ENCODE assay signal across 8 mouse cellular contexts in genomic region chrX:134059764-134060163, GRCm38 (mm10). TPM values are rescaled to one million over a fixed set of nuclear protein-coding genes. Genes with fewer than 3 reads are reported as not detected.
A peak's percentile ranks its signal among the peaks of the same experiment; 100 is the strongest.
DNase-seq lines count a peak whose midpoint lies in the region; ATAC-seq and TF ChIP-seq lines count a peak whose summit lies in the region.

No protein-coding gene starts in this region.

- no peaks in the 10 kb centered on the region for H3K36me3 ChIP-seq in heart, adult 2 months (ENCODE audit: control insufficient read depth, insufficient read depth, low read length)
- peaks cover 31% of the 10 kb centered on the region for H3K36me3 ChIP-seq in heart, embryonic 13.5 days
- 0 out of 2 replicates have a peak, but pooled peaks cover 6% of the 10 kb centered on the region for H3K36me3 ChIP-seq in liver, embryonic 16.5 days (ENCODE audit: control insufficient read depth, insufficient read depth)

- ATAC-seq in heart, embryonic 13.5 days (ENCODE audit: extremely low read depth, insufficient number of reproducible peaks, low FRiP score, low TSS enrichment): no peak
- ATAC-seq in liver, embryonic 16.5 days (ENCODE audit: low read depth): no peak

- 19% methylated on average over 10 of the region's 10 CpGs for WGBS in heart, adult 2 months
- WGBS in heart, embryonic 13.5 days: 12% methylated on average over 10 of the region's 10 CpGs
- WGBS in liver, embryonic 16.5 days (ENCODE audit: insufficient replicate concordance): 12% methylated on average over 10 of the region's 10 CpGs

- peak overlapping the region; percentile 68 for H3K4me3 ChIP-seq in heart, adult 2 months
- peak overlapping the region; percentile 95 for H3K4me3 ChIP-seq in brown adipose tissue, adult 24 weeks (ENCODE audit: insufficient read depth, low read depth, low read length)
- H3K4me3 ChIP-seq in heart, embryonic 13.5 days: peak overlapping the region; percentile 68
- peak overlapping the region; percentile 72 for H3K4me3 ChIP-seq in liver, embryonic 16.5 days (ENCODE audit: low read depth, low read length)

- peak overlapping the region; percentile 70 for H3K4me2 ChIP-seq in heart, embryonic 13.5 days
- peak overlapping the region; percentile 73 for H3K4me2 ChIP-seq in liver, embryonic 16.5 days (ENCODE audit: low read depth, low read length)

- H3K9me3 ChIP-seq in heart, embryonic 13.5 days: no peaks in the 10 kb centered on the region
- no peaks in the 10 kb centered on the region for H3K9me3 ChIP-seq in liver, embryonic 16.5 days (replicated peaks; ENCODE audit: control insufficient read depth, low read length)

- H3K79me2 ChIP-seq in heart, adult 2 months (replicated peaks; ENCODE audit: control insufficient read depth, insufficient read depth, low read length): no peaks in the 10 kb centered on the region

- H3K9ac ChIP-seq in heart, adult 2 months (ENCODE audit: low read depth, low read length): peak overlapping the region; percentile 75
- peak overlapping the region; percentile 83 for H3K9ac ChIP-seq in heart, embryonic 13.5 days
- H3K9ac ChIP-seq in liver, embryonic 16.5 days (ENCODE audit: low read depth, low read length): peak overlapping the region; percentile 77

- TF ChIP-seq EP300 in heart, adult 2 months (IDR thresholded peaks at IDR 0.05; ENCODE audit: insufficient read depth, low read depth, low read length): no peak

- no peaks in the 10 kb centered on the region for H3K4me1 ChIP-seq in heart, adult 2 months (ENCODE audit: control insufficient read depth, insufficient read depth, low read length)
- H3K4me1 ChIP-seq in brown adipose tissue, adult 24 weeks (ENCODE audit: control insufficient read depth, insufficient read depth, insufficient read length, low read length): no peaks in the 10 kb centered on the region
- H3K4me1 ChIP-seq in heart, embryonic 13.5 days: peaks cover 4% of the 10 kb centered on the region; the same call in 1 of the 2 replicates
- H3K4me1 ChIP-seq in liver, embryonic 16.5 days (ENCODE audit: control insufficient read depth, low read depth, low read length): no peaks in the 10 kb centered on the region

- peak; percentile 25 for TF ChIP-seq CTCF in heart, adult 2 months (IDR thresholded peaks at IDR 0.05)

- DNase-seq in heart, adult 2 months: no peak
- DNase-seq in heart, postnatal 25 days (ENCODE audit: low spot score): no peak
- peak; percentile 66 for DNase-seq in 3T3-L1 (ENCODE audit: low read depth, low spot score)
- peak; percentile 11 for DNase-seq in thymus, postnatal 14 days
- no peak for DNase-seq in cerebellum, postnatal 10 days

- H3K27ac ChIP-seq in heart, adult 2 months: peak overlapping the region; percentile 79
- peak overlapping the region; percentile 90 for H3K27ac ChIP-seq in brown adipose tissue, adult 24 weeks (replicated peaks; ENCODE audit: low read depth, low read length)
- peak overlapping the region; percentile 84 for H3K27ac ChIP-seq in heart, embryonic 13.5 days (replicated peaks)
- peak overlapping the region; percentile 79 for H3K27ac ChIP-seq in liver, embryonic 16.5 days (ENCODE audit: low read length)

- TF ChIP-seq POLR2A in heart, adult 2 months (IDR thresholded peaks at IDR 0.05; ENCODE audit: insufficient read depth, low read depth, low read length): no peak

- intact Hi-C loops in heart, adult 2 months (cut with DNase I): loop anchor here (5.0 to 10.0 kb wide), 4 partner anchors 37 to 365 kb away; partner anchors contain the start of gene Cenpi
- intact Hi-C loops in heart, postnatal 25 days (cut with DNase I): loop anchor here (5.0 kb wide), 1 partner anchor 37 kb away; no protein-coding TSS in a partner anchor

- H3K27me3 ChIP-seq in heart, adult 2 months (ENCODE audit: control insufficient read depth, insufficient read depth, low read length): no peaks in the 10 kb centered on the region
- no peaks in the 10 kb centered on the region for H3K27me3 ChIP-seq in heart, embryonic 13.5 days (replicated peaks)
- H3K27me3 ChIP-seq in liver, embryonic 16.5 days (ENCODE audit: control insufficient read depth, insufficient read depth, low read depth, low read length): no peaks in the 10 kb centered on the region

RNA-seq across cellular contexts. Expression of gene Cstf2, which starts 0.8 kb away (rescaled TPM):
- total RNA-seq in heart, adult 2 months (2021): 10 to 100 TPM; 11.2 to 11.7 TPM
- polyA plus RNA-seq in heart, adult 2 months (2012; rRNA removed): 6.3 and 9.5 TPM in 2 replicates
- 10 to 100 TPM; 10.2 to 13.4 TPM for total RNA-seq in heart, postnatal 25 days (2021)
- polyA plus RNA-seq in brown adipose tissue, adult 24 weeks (2012; ENCODE audit: insufficient read depth, insufficient read length, missing spikeins): 10.3 and 17.1 TPM in 2 replicates
- polyA plus RNA-seq in heart, embryonic 13.5 days (2015; fragmentation: Nextera tagmentation; extraction: Ambion mirVana): 27.8 and 28.4 TPM in 2 replicates
- 17.3 and 18.1 TPM in 2 replicates for polyA plus RNA-seq in liver, embryonic 16.5 days (2015; fragmentation: Nextera tagmentation; extraction: Ambion mirVana)

Comparison
In these comparisons a context has a peak if more than half of its experiments do, and no peak if none do; other contexts are left out.
1. DNase-seq: peak in 3T3-L1 (single experiment) and thymus, postnatal 14 days (single experiment); none in heart, adult 2 months (0 of 2), heart, postnatal 25 days (single experiment) and cerebellum, postnatal 10 days (0 of 2).
2. Peak in every context shown above with its lines, with median percentiles within 50 percentile points of each other: H3K27ac ChIP-seq, H3K4me3 ChIP-seq and H3K9ac ChIP-seq.